Mouse (Mus musculus) megakaryocyte, embryonic 14.5 days (primary cell): ENCODE measurements at regions not wholly inside any gene's neighbourhood (a gene's known extent, or its start where the extent isn't known, plus 50 kb on each side); places are given as distances from the start of the nearest gene placed in this dataset.

Experiments used
- FLI1 ChIP-seq: IDR thresholded peaks from 2 replicates; pipeline ENCODE4 v1.6.1; 2012; ENCODE audit warnings: low read length, inconsistent platforms, mixed read lengths
- GATA1 ChIP-seq: IDR thresholded peaks from 3 replicates; pipeline ENCODE4 v1.6.1; 2012; ENCODE audit warnings: mixed read lengths, low read length, inconsistent platforms, borderline replicate concordance

DNA sequence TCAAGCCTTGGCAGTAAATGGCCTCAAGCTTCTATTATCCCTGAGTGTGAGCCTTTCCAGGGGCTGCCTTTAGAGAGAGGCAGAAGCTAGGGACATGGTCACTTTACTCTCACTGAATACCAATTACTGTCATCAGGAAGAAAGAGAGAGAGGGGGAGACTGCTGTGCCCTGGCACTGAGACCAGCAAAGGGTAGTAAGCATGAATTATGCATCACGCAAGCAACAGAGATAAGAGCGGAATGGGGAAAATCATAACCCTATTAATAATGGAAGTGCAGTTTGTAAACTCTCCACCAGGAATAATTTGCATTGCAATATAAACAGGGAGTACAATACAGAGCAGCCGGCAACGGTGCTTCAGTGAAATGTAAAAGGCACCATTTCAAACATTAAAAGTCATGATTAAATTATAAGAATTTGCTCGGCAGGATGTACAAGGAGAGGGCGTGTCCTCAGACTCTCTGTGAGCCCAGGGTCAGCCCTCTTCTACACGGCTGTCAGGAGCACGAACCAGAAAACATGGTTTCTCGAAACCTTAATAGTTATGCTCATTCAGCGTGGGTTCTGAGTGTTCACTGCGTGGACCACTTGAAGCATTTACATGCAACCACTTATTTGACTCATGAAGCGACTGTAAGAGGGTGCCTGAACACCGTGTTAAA, 175.2 kb downstream of the Gm826 start:
- TF ChIP-seq GATA1 = no peak
- TF ChIP-seq FLI1 = no peak
